Mouse (Mus musculus): ENCODE measurements around the gene Hcn2.
"Not testable (repeated sequence)": the region's sequence is repeated elsewhere in the genome, so short reads cannot be mapped to it uniquely, and the experiment has no call there.

Gene Hcn2

GRCm38 (mm10) chr10:79743650-79744365 is 27.4 kb downstream of the Hcn2 start:
- DNase-seq (ENCODE audit: low read depth, low spot score) = no peak

- no peak for DNase-seq (ENCODE audit: low read depth, low spot score)
Observed at GRCm38 (mm10) chr10:79745411-79745810, 29.0 kb downstream of the Hcn2 start.

- peak; percentile 99 for DNase-seq (ENCODE audit: low read depth, low spot score)
Observed at GRCm38 (mm10) chr10:79745898-79746773, 29.7 kb downstream of the Hcn2 start, which contains the start of gene Polrmt. Gene Polrmt, minus strand, starts transcription at chr10:79746581.

- no peak for DNase-seq (ENCODE audit: low read depth, low spot score)
Observed at GRCm38 (mm10) chr10:79746774-79747151, 30.3 kb downstream of the Hcn2 start.

- no peak for DNase-seq (ENCODE audit: low read depth, low spot score)
Observed at GRCm38 (mm10) chr10:79748496-79748895, 32.1 kb downstream of the Hcn2 start.

- no peak for DNase-seq (ENCODE audit: low read depth, low spot score)
Observed at GRCm38 (mm10) chr10:79754856-79755516, 38.6 kb downstream of the Hcn2 start, which contains the start of gene Fgf22. Gene Fgf22, plus strand, starts transcription at chr10:79755076.

- DNase-seq (ENCODE audit: low read depth, low spot score) = no peak
Observed at GRCm38 (mm10) chr10:79755854-79756253, 39.4 kb downstream of the Hcn2 start.

- DNase-seq (ENCODE audit: low read depth, low spot score) = no peak
Observed at GRCm38 (mm10) chr10:79756660-79757059, 40.2 kb downstream of the Hcn2 start.

GRCm38 (mm10) chr10:79759675-79760074 is 43.2 kb downstream of the Hcn2 start:
- not testable (repeated sequence) for DNase-seq (ENCODE audit: low read depth, low spot score)

- no peak for DNase-seq (ENCODE audit: low read depth, low spot score)
Observed at GRCm38 (mm10) chr10:79760603-79761143, 44.2 kb downstream of the Hcn2 start.

GRCm38 (mm10) chr10:79762875-79763274 is 46.4 kb downstream of the Hcn2 start:
- no peak for DNase-seq (ENCODE audit: low read depth, low spot score)

GRCm38 (mm10) chr10:79764234-79764633 is 47.8 kb downstream of the Hcn2 start:
- no peak for DNase-seq (ENCODE audit: low read depth, low spot score)

GRCm38 (mm10) chr10:79765228-79765745 is 48.9 kb downstream of the Hcn2 start:
- no peak for DNase-seq (ENCODE audit: low read depth, low spot score)

GRCm38 (mm10) chr10:79766001-79766507 is 49.6 kb downstream of the Hcn2 start:
- no peak for DNase-seq (ENCODE audit: low read depth, low spot score)

- DNase-seq (ENCODE audit: low read depth, low spot score) = peak; percentile 100
Observed at GRCm38 (mm10) chr10:79766508-79767325, 50.3 kb downstream of the Hcn2 start, which contains the start of gene Rnf126. Gene Rnf126, minus strand, starts transcription at chr10:79766952.

GRCm38 (mm10) chr10:79767372-79768244 is 51.2 kb downstream of the Hcn2 start:
- peak; percentile 91 for DNase-seq (ENCODE audit: low read depth, low spot score)

GRCm38 (mm10) chr10:79768400-79768799 is 52.0 kb downstream of the Hcn2 start:
- DNase-seq (ENCODE audit: low read depth, low spot score) = no peak

- DNase-seq (ENCODE audit: low read depth, low spot score) = no peak
Observed at GRCm38 (mm10) chr10:79769329-79769728, 52.9 kb downstream of the Hcn2 start.

- no peak for DNase-seq (ENCODE audit: low read depth, low spot score)
Observed at GRCm38 (mm10) chr10:79772320-79772719, 55.9 kb downstream of the Hcn2 start.

Measured in skeletal muscle tissue, adult 2 months (tissue).